Mouse (Mus musculus) hindbrain, embryonic 11.5 days (tissue): ENCODE results near the gene Zswim1. TPM values are rescaled to one million over a fixed set of nuclear protein-coding genes. Genes with fewer than 3 reads are reported as not detected.
A peak's percentile ranks its signal among the peaks of the same experiment; 100 is the strongest.

Experiments
- ATAC-seq: fragments of 200-750 bp; cut with Nextera tagmentation; 2 replicates; pipeline ENCODE4 v1.8.0; 2017; ENCODE audit warnings: mild to moderate bottlenecking, moderate TSS enrichment, moderate library complexity; ENCODE audit not compliant: low FRiP score
- DNase-seq: peaks from one replicate; pipeline ENCODE4 v3.0.0-alpha.2; 2015; ENCODE audit warnings: low spot score
- H3K27ac ChIP-seq: fragments of 300-500 bp; sonication (generic); 2 replicates; pipeline ENCODE4 v1.5.1; 2014; ENCODE audit warnings: mild to moderate bottlenecking, low read depth, low read length
- H3K27me3 ChIP-seq: fragments of 300-500 bp; sonication (generic); 2 replicates; pipeline ENCODE4 v1.6.1; 2014; ENCODE audit warnings: mild to moderate bottlenecking, low read length, moderate library complexity, mixed read lengths; ENCODE audit not compliant: control insufficient read depth, insufficient read depth
- H3K36me3 ChIP-seq: fragments of 300-500 bp; sonication (generic); 2 replicates; pipeline ENCODE4 v1.6.1; 2014; ENCODE audit warnings: mild to moderate bottlenecking, low read length, moderate library complexity, mixed read lengths; ENCODE audit not compliant: control insufficient read depth, insufficient read depth
- H3K4me1 ChIP-seq: fragments of 300-500 bp; sonication (generic); replicated peaks from 2 replicates; pipeline ENCODE4 v1.6.1; 2014; ENCODE audit warnings: low read length, mixed read lengths; ENCODE audit not compliant: control insufficient read depth, insufficient read depth
- H3K4me2 ChIP-seq: fragments of 300-500 bp; sonication (generic); replicated peaks from 2 replicates; pipeline ENCODE4 v1.6.1; 2014; ENCODE audit warnings: mild to moderate bottlenecking, low read depth, low read length
- H3K4me3 ChIP-seq: fragments of 300-500 bp; sonication (generic); 2 replicates; pipeline ENCODE4 v1.5.1; 2014; ENCODE audit warnings: low read depth, low read length
- H3K9ac ChIP-seq: fragments of 300-500 bp; sonication (generic); 2 replicates; pipeline ENCODE4 v1.6.1; 2014; ENCODE audit warnings: low read depth, low read length
- H3K9me3 ChIP-seq: fragments of 300-500 bp; sonication (generic); 2 replicates; pipeline ENCODE4 v1.6.1; 2016; ENCODE audit warnings: low read length; ENCODE audit not compliant: control insufficient read depth
- WGBS: fragments of 180-500 bp; shearing (Covaris S2); extraction: QIAGEN DNeasy Blood & Tissue Kit; methylation state at CpG from one replicate; pipeline ENCODE4 v1.1.7; 2014; 5-methylcytosine and 5-hydroxymethylcytosine counted together
- polyA plus RNA-seq: library from polyadenylated mRNA; unstranded; fragments of >200 nt; fragmentation: Nextera tagmentation; extraction: Ambion mirVana; gene quantifications from 2 replicates; pipeline ENCODE4 v1.2.1, GENCODE M21; 2014

The Zswim1 gene
- polyA plus RNA-seq: 22.9 and 23.0 TPM in 2 replicates

DNA sequence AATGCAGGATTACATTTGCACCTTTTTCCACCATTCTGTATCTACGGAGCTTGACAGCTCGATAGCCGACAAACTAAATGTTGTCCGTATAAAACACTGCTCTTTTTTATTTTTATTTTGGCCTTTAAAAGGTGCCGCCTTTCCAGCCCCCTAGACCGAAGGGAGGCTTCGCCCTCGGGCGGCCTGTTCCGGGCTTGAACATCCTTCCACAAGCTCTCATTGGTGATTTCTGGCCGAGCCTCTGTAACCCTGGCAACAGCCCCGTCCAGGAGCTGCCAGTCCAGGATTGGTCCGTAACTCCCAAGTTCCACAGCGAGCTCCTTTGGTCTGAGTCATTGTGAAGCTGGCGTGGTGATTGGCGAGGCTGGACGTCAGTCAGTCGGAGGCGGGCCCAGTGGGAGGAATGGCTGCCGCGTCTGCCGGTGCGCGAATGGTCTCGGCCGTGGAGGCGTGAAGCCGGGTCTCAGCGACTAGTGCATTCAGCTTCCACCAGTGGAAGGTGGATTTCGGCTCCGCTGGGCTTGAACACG is at the start of gene Zswim1:
Gene Zswim1, plus strand, starts transcription at position 51 of the 530 bp plus-strand sequence.
- Histone ChIP-seq H3K4me2 (peak within 1 kb of the TSS; percentile 48), H3K9me3 (no peaks in the 10 kb centered on the region), H3K36me3 (no peaks in the 10 kb centered on the region), H3K9ac (peak within 1 kb of the TSS; percentile 72), H3K27me3 (no peaks in the 10 kb centered on the region), H3K27ac (peak within 1 kb of the TSS; percentile 75), H3K4me1 (peaks cover 6% of the 10 kb centered on the region; the same call in 1 of the 2 replicates), H3K4me3 (peak within 1 kb of the TSS; percentile 71)
- DNase-seq: peak; percentile 100
- 2% methylated on average over 32 of the region's 32 CpGs for WGBS
- peak; percentile 99 for ATAC-seq

DNA sequence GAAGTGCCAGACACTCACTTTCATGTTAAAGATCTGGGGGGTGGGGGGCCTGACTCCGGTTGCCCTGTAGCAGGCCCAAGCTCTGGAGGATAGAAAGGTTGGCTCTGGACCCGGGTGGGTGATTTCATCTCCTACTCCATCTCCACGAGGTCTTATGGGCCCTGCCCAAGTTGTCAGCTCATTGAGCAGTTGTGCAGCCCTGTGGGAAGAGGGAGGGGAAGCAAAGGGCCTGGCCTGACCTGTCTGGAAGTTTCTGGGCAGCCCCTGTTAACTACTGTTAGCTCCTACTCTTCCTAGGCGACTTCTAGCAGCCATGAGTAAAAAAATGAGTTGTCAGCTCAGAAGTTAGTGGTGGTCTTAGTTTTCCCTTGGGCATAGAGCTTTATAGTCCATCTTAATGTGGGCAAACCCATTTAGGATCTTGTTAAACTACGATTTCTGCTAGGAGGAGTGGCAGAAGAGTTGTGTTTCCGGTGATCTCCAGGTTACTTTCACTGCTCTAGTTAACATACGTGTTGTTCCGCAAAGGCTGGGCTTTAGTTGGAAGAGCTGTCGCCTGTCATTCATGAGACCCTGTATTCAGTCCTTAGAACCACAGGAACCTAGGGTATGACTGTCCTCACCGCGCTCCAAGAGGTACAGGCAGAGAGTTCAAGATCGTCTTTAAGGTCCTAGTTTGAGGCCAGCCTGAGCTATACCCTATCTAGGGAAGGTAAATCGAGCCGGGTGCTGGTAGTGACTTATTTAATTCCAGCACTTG is 49.1 kb upstream of the Zswim1 start:
- H3K4me2 ChIP-seq: no peak overlapping the region
- no peak for DNase-seq

DNA sequence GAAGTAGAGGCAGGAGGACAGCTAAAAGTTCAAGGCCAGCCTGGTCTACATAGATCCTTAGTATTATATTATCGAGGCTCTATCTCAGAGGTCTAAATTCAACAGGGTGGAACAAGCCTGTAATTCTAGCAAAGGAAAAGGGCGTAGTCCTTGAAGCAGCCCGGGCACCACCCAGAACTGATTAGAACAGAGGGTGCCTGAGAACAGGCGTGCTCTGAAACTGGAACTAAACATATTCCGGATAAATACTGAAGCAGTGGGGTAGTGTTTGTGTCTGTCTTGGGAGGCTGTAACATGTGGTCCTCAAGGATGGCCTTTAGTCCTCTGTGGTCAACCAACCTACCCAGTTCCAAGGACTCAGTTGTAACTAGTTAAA is 48.5 kb upstream of the Zswim1 start:
- H3K4me3 ChIP-seq: no peak overlapping the region
- H3K4me1 ChIP-seq: peaks cover 3% of the 10 kb centered on the region; the same call in 1 of the 2 replicates
- DNase-seq (no peak), ATAC-seq (no peak)
- WGBS: 89% methylated on average over 5 of the region's 5 CpGs
- no peak overlapping the region for H3K27ac ChIP-seq
- H3K36me3 ChIP-seq: 0 out of 2 replicates have a peak, but pooled peaks cover 3% of the 10 kb centered on the region
- no peak overlapping the region for H3K9ac ChIP-seq
- H3K4me2 ChIP-seq: no peak overlapping the region
- H3K9me3 ChIP-seq: no peaks in the 10 kb centered on the region
- H3K27me3 ChIP-seq: no peaks in the 10 kb centered on the region

More for the DNA sequence above, 49.1 kb upstream of the Zswim1 start:
- no peaks in the 10 kb centered on the region for H3K9me3 ChIP-seq
- no peak for ATAC-seq
- 81% methylated on average over 14 of the region's 14 CpGs for WGBS
- 0 out of 2 replicates have a peak, but pooled peaks cover 3% of the 10 kb centered on the region for H3K36me3 ChIP-seq
- no peak overlapping the region for H3K27ac ChIP-seq
- H3K4me3 ChIP-seq: no peak overlapping the region
- H3K4me1 ChIP-seq: peaks cover 3% of the 10 kb centered on the region; the same call in 1 of the 2 replicates
- no peaks in the 10 kb centered on the region for H3K27me3 ChIP-seq
- H3K9ac ChIP-seq: no peak overlapping the region

DNA sequence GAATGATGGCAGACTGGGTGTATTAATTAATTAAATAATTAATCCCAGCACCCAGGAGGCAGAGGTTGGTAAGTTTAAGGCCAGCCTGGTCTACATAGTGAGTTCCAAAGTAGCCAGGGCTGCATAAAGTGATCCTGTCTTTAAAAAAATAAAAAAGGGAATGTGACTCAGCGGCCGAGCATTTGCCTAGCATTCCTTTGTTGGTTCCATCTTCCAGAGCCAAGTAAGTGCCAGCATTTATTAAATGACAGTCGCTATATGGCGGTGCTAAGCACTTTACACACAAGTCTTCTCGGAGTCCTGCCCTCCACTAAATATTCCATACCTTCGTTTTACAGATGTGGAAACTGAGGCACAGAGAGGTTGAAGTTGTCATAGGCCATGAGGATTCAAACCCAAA is 46.4 kb upstream of the Zswim1 start:
- no peak for ATAC-seq
- WGBS: 84% methylated on average over 6 of the region's 6 CpGs

DNA sequence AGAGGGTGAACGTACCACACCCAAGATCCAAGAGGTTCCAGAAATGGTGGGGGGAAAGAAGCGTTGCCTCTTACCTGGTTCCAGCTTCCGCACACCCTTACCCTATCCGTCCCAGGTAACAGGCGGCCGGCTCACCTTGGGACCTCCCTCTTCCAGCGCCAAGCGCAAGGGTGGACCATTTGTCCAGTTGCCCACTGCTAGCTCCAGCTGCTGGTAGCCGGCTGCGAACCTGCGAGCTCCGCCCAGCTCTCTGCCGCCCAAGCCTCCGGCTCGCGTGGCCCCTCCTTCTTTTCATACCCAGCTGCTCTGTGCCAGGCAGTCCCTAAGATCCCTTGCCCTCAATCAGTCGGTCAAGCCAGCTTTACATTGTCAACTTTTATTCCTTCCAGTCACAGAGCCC is 45.7 kb upstream of the Zswim1 start:
- DNase-seq (no peak), ATAC-seq (no peak)
- Histone ChIP-seq H3K4me2 (no peak overlapping the region), H3K9me3 (no peaks in the 10 kb centered on the region), H3K9ac (no peak overlapping the region), H3K27ac (no peak overlapping the region), H3K4me1 (no peaks in the 10 kb centered on the region), H3K4me3 (no peak overlapping the region), H3K36me3 (0 out of 2 replicates have a peak, but pooled peaks cover 3% of the 10 kb centered on the region), H3K27me3 (no peaks in the 10 kb centered on the region)
- WGBS: 69% methylated on average over 17 of the region's 17 CpGs

More for the DNA sequence above, 46.4 kb upstream of the Zswim1 start:
- Histone ChIP-seq H3K27me3 (no peaks in the 10 kb centered on the region), H3K4me3 (no peak overlapping the region), H3K36me3 (0 out of 2 replicates have a peak, but pooled peaks cover 3% of the 10 kb centered on the region), H3K9ac (no peak overlapping the region), H3K4me1 (no peaks in the 10 kb centered on the region; the same call in 1 of the 2 replicates), H3K9me3 (no peaks in the 10 kb centered on the region), H3K4me2 (no peak overlapping the region), H3K27ac (no peak overlapping the region)
- no peak for DNase-seq

DNA sequence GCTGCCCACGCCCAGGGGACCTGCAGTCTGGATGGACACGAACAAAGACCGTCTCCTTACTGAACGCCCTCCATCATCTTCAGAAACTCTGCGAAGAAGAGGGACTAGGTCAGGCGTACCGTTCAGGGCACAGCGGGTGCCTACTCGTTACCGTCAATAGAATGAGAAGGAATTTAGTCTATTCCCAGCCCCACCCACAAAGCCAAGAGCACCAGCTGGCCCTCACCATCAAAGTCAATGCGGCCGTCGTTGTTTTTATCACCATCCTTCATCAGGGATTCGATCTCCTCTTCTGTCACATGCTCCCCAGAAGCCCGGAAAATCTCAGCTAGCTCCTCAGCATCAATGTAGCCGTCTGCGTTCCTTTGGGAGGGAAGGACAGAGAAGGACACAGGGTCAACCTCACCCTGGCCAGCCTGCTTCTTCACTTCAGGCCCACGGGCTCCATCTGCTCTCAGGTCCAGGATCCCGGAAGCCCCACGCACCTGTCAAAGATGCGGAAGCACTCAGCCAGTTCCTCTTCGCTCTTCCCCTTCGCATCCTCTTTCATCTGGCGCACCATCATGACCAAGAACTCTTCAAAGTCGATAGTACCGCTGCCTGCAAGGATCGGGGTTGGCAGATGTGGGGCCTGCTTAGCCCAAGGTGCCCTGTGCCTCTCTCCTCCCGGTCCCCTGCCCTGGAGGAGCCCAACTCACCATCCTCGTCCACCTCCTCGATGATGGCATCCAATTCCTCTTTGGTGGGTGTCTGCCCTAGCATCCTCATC is 45.1 kb upstream of the Zswim1 start:
- Histone ChIP-seq H3K27ac (no peak overlapping the region), H3K36me3 (no peaks in the 10 kb centered on the region), H3K4me2 (no peak overlapping the region), H3K4me3 (no peak overlapping the region), H3K9me3 (no peaks in the 10 kb centered on the region), H3K27me3 (no peaks in the 10 kb centered on the region), H3K4me1 (no peaks in the 10 kb centered on the region), H3K9ac (no peak overlapping the region)
- ATAC-seq: no peak
- DNase-seq: no peak
- WGBS: 84% methylated on average over 30 of the region's 30 CpGs

DNA sequence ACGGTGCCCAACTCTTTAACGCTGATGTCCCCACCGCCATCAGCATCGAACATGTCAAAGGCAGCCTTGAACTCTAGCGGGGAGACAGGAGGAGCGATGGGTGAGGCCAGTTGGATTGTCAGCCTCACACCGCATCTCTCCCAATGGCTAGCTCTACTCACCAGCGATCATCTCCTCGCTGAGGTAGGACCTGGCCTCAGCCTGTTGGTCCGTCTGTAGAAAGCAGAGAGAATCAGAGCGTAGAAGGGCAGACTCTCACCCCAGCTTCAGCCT is 44.5 kb upstream of the Zswim1 start:
- Histone ChIP-seq H3K9ac (no peak overlapping the region), H3K4me2 (no peak overlapping the region), H3K4me1 (no peaks in the 10 kb centered on the region), H3K9me3 (no peaks in the 10 kb centered on the region), H3K4me3 (no peak overlapping the region), H3K27ac (no peak overlapping the region), H3K36me3 (no peaks in the 10 kb centered on the region), H3K27me3 (no peaks in the 10 kb centered on the region)
- ATAC-seq (no peak), DNase-seq (no peak)
- 89% methylated on average over 11 of the region's 11 CpGs for WGBS

DNA sequence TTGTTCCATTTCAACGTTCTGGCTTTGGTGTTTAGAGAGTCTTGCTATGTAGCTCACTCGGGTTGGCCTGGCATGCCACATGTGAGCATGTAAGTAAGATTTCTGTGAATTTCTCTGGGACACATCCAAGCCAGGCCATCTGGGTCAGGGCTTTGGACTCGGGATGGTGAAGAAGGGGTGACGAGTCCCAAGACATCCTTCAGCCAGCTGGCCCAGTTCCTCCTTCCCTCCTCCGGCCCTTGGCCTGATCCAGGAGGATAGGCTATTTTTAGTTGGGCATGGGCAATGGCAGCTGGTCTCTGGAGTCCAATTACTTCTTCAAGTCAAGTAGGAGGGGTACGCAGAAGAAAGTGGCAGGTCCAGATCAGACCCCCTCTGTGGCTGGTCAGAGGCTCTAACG is 43.7 kb upstream of the Zswim1 start:
- DNase-seq: no peak
- no peaks in the 10 kb centered on the region for H3K9me3 ChIP-seq
- H3K36me3 ChIP-seq: no peaks in the 10 kb centered on the region
- H3K4me1 ChIP-seq: no peaks in the 10 kb centered on the region
- no peaks in the 10 kb centered on the region for H3K27me3 ChIP-seq
- H3K27ac ChIP-seq: no peak overlapping the region
- ATAC-seq: no peak
- H3K9ac ChIP-seq: no peak overlapping the region
- 87% methylated on average over 7 of the region's 7 CpGs for whole genome bisulfite sequencing
- no peak overlapping the region for H3K4me3 ChIP-seq
- no peak overlapping the region for H3K4me2 ChIP-seq
